Mouse (Mus musculus): Measurements from ENCODE around the gene Olfr813.
"Not testable (repeated sequence)": the region's sequence is repeated elsewhere in the genome, so short reads cannot be mapped to it uniquely, and the experiment has no call there.

Olfr813 gene

GRCm38 (mm10) chr10:129855067-129855466 is at the start of gene Olfr813:
Gene Olfr813 (plus strand): TSS chr10:129855367.
- in situ Hi-C loops (cut with MboI; ENCODE audit: unreplicated experiment in 2 of 2) = no loop called here

- in situ Hi-C loops (cut with MboI; ENCODE audit: unreplicated experiment in 2 of 2) = no loop called here
Observed at GRCm38 (mm10) chr10:129845994-129846393, 9.2 kb upstream of the Olfr813 start, which contains the start of gene Olfr812. Gene Olfr812 (minus strand): TSS chr10:129846094.

GRCm38 (mm10) chr10:129847343-129847742 is 7.8 kb upstream of the Olfr813 start:
- in situ Hi-C loops (cut with MboI; ENCODE audit: unreplicated experiment in 2 of 2) = no loop called here

- in situ Hi-C loops (cut with MboI; ENCODE audit: unreplicated experiment in 2 of 2) = not testable (repeated sequence)
Observed at GRCm38 (mm10) chr10:129879751-129880150, 24.6 kb downstream of the Olfr813 start, which contains the start of gene Olfr814. Gene Olfr814 (minus strand): TSS chr10:129879851.

GRCm38 (mm10) chr10:129885496-129885895 is 30.3 kb downstream of the Olfr813 start:
- in situ Hi-C loops (cut with MboI; ENCODE audit: unreplicated experiment in 2 of 2) = not testable (repeated sequence)

GRCm38 (mm10) chr10:129885934-129886333 is 30.8 kb downstream of the Olfr813 start:
- in situ Hi-C loops (cut with MboI; ENCODE audit: unreplicated experiment in 2 of 2) = no loop called here

- in situ Hi-C loops (cut with MboI; ENCODE audit: unreplicated experiment in 2 of 2) = not testable (repeated sequence)
Observed at GRCm38 (mm10) chr10:129905767-129906166, 50.6 kb downstream of the Olfr813 start, which contains the start of gene Olfr815. Gene Olfr815 (minus strand): TSS chr10:129905867.

All from v-Abl transformed pro-B cells (cell line).